Mouse (Mus musculus): ENCODE measurements at regions not wholly inside any gene's neighbourhood (a gene's known extent, or its start where the extent isn't known, plus 50 kb on each side); places are given as distances from the start of the nearest gene placed in this dataset.

GRCm38 (mm10) chr14:91463910-91464309 is 2426.6 kb downstream of the Pcdh9 start:
- Histone ChIP-seq H3K27ac (replicated peaks) (no peak overlapping the region), H3K27me3 (ENCODE audit: control insufficient read depth, insufficient read depth, low read length) (no peaks in the 10 kb centered on the region), H3K9ac (ENCODE audit: low read length) (no peak overlapping the region), H3K9me3 (ENCODE audit: control insufficient read depth, low read length) (no peaks in the 10 kb centered on the region), H3K4me3 (ENCODE audit: low read depth, low read length) (no peak overlapping the region), H3K36me3 (ENCODE audit: control insufficient read depth, insufficient read depth, low read length) (no peaks in the 10 kb centered on the region), H3K4me1 (replicated peaks; ENCODE audit: control insufficient read depth, insufficient read depth) (no peaks in the 10 kb centered on the region), H3K4me2 (replicated peaks; ENCODE audit: low read depth) (no peak overlapping the region)
- 66% methylated on average over 3 of the region's 3 CpGs for WGBS
- no peak for TF ChIP-seq EP300 (optimal IDR thresholded peaks at IDR 0.05)
- TF ChIP-seq CTCF (IDR thresholded peaks at IDR 0.05; ENCODE audit: low read depth), result no peak
- DNase-seq (ENCODE audit: low spot score), result no peak
- no peak for ATAC-seq (ENCODE audit: low FRiP score, low TSS enrichment)

DNA sequence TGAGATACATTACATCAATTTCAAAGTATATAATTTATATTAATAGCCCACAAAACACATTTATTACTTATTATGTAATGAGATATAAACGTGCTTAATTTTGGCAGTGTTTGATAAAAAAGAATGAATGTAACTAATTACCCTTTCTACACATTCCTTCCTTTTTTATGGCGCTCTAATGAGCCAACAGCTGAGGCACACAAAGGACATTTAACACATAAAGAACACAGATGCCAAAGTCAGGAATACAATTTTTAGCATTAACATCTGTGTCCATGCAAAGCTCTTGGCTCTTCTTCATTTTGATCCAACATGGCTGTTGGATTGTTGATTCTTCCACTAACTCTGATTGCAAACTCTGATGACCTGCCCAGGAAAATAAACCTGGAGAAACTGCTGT is 2427.8 kb downstream of the Pcdh9 start:
- H3K4me3 ChIP-seq (ENCODE audit: low read depth, low read length), result no peak overlapping the region
- H3K9me3 ChIP-seq (ENCODE audit: control insufficient read depth, low read length), result no peaks in the 10 kb centered on the region
- H3K4me1 ChIP-seq (replicated peaks; ENCODE audit: control insufficient read depth, insufficient read depth), result no peaks in the 10 kb centered on the region
- DNase-seq (ENCODE audit: low spot score) (no peak), ATAC-seq (ENCODE audit: low FRiP score, low TSS enrichment) (no peak)
- H3K36me3 ChIP-seq (ENCODE audit: control insufficient read depth, insufficient read depth, low read length), result no peaks in the 10 kb centered on the region
- no peak overlapping the region for H3K9ac ChIP-seq (ENCODE audit: low read length)
- TF ChIP-seq EP300 (optimal IDR thresholded peaks at IDR 0.05), result no peak
- TF ChIP-seq CTCF (IDR thresholded peaks at IDR 0.05; ENCODE audit: low read depth), result no peak
- WGBS, result 72% methylated on average over 2 of the region's 2 CpGs
- H3K4me2 ChIP-seq (replicated peaks; ENCODE audit: low read depth), result no peak overlapping the region
- H3K27me3 ChIP-seq (ENCODE audit: control insufficient read depth, insufficient read depth, low read length), result no peaks in the 10 kb centered on the region
- no peak overlapping the region for H3K27ac ChIP-seq (replicated peaks)

DNA sequence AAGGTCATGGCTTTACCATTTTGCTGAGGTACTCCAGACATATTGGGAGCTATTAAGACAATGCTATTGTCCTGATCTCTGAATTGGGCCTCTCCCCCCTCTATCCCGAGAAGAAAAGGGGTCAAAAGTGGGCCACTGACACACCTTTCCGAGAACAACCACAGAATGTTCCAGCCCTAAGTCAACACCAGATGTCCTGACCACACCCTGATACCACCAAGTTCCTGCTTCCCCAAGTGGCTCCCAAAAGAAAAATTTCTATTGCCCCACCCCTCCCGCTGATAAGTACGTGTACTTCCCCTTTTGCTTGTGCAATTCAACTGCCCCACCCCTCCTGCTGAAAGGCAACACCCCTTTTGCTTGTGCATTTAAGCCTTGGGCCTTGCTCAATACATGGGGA is 2431.7 kb downstream of the Pcdh9 start:
- TF ChIP-seq CTCF (IDR thresholded peaks at IDR 0.05; ENCODE audit: low read depth), result no peak
- no peak for TF ChIP-seq EP300 (optimal IDR thresholded peaks at IDR 0.05)
- Histone ChIP-seq H3K36me3 (ENCODE audit: control insufficient read depth, insufficient read depth, low read length) (no peaks in the 10 kb centered on the region), H3K4me3 (ENCODE audit: low read depth, low read length) (no peak overlapping the region), H3K9ac (ENCODE audit: low read length) (no peak overlapping the region), H3K27ac (replicated peaks) (no peak overlapping the region), H3K4me2 (replicated peaks; ENCODE audit: low read depth) (no peak overlapping the region), H3K27me3 (ENCODE audit: control insufficient read depth, insufficient read depth, low read length) (no peaks in the 10 kb centered on the region), H3K9me3 (ENCODE audit: control insufficient read depth, low read length) (no peaks in the 10 kb centered on the region), H3K4me1 (replicated peaks; ENCODE audit: control insufficient read depth, insufficient read depth) (no peaks in the 10 kb centered on the region)
- ATAC-seq (ENCODE audit: low FRiP score, low TSS enrichment) (peak; percentile 47; the same call in 1 of the 2 replicates), DNase-seq (ENCODE audit: low spot score) (peak; percentile 16)
- WGBS, result 72% methylated on average over 4 of the region's 4 CpGs
